ENCODE assay signal across 34 mouse cellular contexts in genomic region chr11:114728333-114728732, GRCm38 (mm10). TPM values are rescaled to one million over a fixed set of nuclear protein-coding genes. Genes with fewer than 3 reads are reported as not detected.
A peak's percentile ranks its signal among the peaks of the same experiment; 100 is the strongest.
DNase-seq lines count a peak whose midpoint lies in the region; ATAC-seq and TF ChIP-seq lines count a peak whose summit lies in the region.
"Had no signal": no experiment of that assay in that cellular context is flagged by ENCODE, and none has a peak within 500 bp of the region (broad histone marks: within the 10 kb centered on the region; RNA-seq: fewer than 3 reads in every experiment).

No protein-coding gene starts in this region.

- no peaks in the 10 kb centered on the region for H3K36me3 ChIP-seq in heart, embryonic 11.5 days (ENCODE audit: control insufficient read depth, insufficient read depth, low read length)
- no peaks in the 10 kb centered on the region for H3K36me3 ChIP-seq in lung, postnatal 0 days (ENCODE audit: insufficient read depth, low read length)
- H3K36me3 ChIP-seq in testis, adult 2 months (ENCODE audit: control insufficient read depth, insufficient read depth, low read length), result no peaks in the 10 kb centered on the region
- H3K36me3 ChIP-seq in liver, embryonic 12.5 days, result no peaks in the 10 kb centered on the region
- H3K36me3 ChIP-seq: embryonic facial prominence, embryonic 15.5 days; forebrain, embryonic 12.5 days; heart, embryonic 15.5 days; limb, embryonic 12.5 days; midbrain, embryonic 10.5 days; midbrain, embryonic 15.5 days; neural tube, embryonic 12.5 days; stomach, embryonic 15.5 days had no signal

- TF ChIP-seq EP300 in lung, postnatal 0 days (IDR thresholded peaks at IDR 0.05), result no peak

- H3K27me3 ChIP-seq in heart, embryonic 11.5 days (ENCODE audit: control insufficient read depth, insufficient read depth, low read length), result no peaks in the 10 kb centered on the region
- no peaks in the 10 kb centered on the region for H3K27me3 ChIP-seq in lung, postnatal 0 days (replicated peaks; ENCODE audit: insufficient read depth, low read length)
- H3K27me3 ChIP-seq in testis, adult 2 months (ENCODE audit: control insufficient read depth, insufficient read depth, low read length), result no peaks in the 10 kb centered on the region
- peaks cover 47% of the 10 kb centered on the region for H3K27me3 ChIP-seq in liver, embryonic 12.5 days (replicated peaks)
- H3K27me3 ChIP-seq: midbrain, embryonic 15.5 days; neural tube, embryonic 12.5 days; stomach, embryonic 15.5 days had no signal

- 41% methylated on average over 5 of the region's 5 CpGs for WGBS in heart, embryonic 11.5 days (ENCODE audit: insufficient replicate concordance)
- WGBS in lung, postnatal 0 days, result 22% methylated on average over 5 of the region's 5 CpGs
- 26% methylated on average over 5 of the region's 5 CpGs for WGBS in liver, embryonic 12.5 days (ENCODE audit: insufficient replicate concordance)

- peaks cover 7% of the 10 kb centered on the region for H3K4me1 ChIP-seq in heart, embryonic 11.5 days (ENCODE audit: control insufficient read depth, insufficient read depth, low read length)
- H3K4me1 ChIP-seq in lung, postnatal 0 days (ENCODE audit: insufficient read depth, low read depth, low read length), result peaks cover 4% of the 10 kb centered on the region; the same call in 1 of the 2 replicates
- H3K4me1 ChIP-seq in testis, adult 2 months (ENCODE audit: control insufficient read depth, insufficient read depth, low read length), result peaks cover 14% of the 10 kb centered on the region
- H3K4me1 ChIP-seq in liver, embryonic 12.5 days, result no peaks in the 10 kb centered on the region; the same call in 1 of the 2 replicates

- no peak overlapping the region for H3K9ac ChIP-seq in heart, embryonic 11.5 days (ENCODE audit: low read depth, low read length)
- H3K9ac ChIP-seq in lung, postnatal 0 days (replicated peaks; ENCODE audit: low read depth), result no peak overlapping the region
- no peak overlapping the region for H3K9ac ChIP-seq in liver, embryonic 12.5 days
- H3K9ac ChIP-seq: embryonic facial prominence, embryonic 15.5 days; heart, embryonic 15.5 days; liver, postnatal 0 days; midbrain, embryonic 15.5 days; neural tube, embryonic 12.5 days; stomach, embryonic 15.5 days had no signal

- H3K9me3 ChIP-seq in heart, embryonic 11.5 days (replicated peaks; ENCODE audit: control insufficient read depth, low read length), result no peaks in the 10 kb centered on the region
- no peaks in the 10 kb centered on the region for H3K9me3 ChIP-seq in lung, postnatal 0 days (ENCODE audit: low read length)
- H3K9me3 ChIP-seq in liver, embryonic 12.5 days (replicated peaks), result no peaks in the 10 kb centered on the region
- H3K9me3 ChIP-seq: embryonic facial prominence, embryonic 15.5 days; forebrain, embryonic 12.5 days; heart, embryonic 15.5 days; limb, embryonic 12.5 days; midbrain, embryonic 10.5 days; midbrain, embryonic 15.5 days; neural tube, embryonic 12.5 days; stomach, embryonic 15.5 days had no signal

- no peak overlapping the region for H3K4me2 ChIP-seq in heart, embryonic 11.5 days
- no peak overlapping the region for H3K4me2 ChIP-seq in lung, postnatal 0 days (replicated peaks; ENCODE audit: low read depth, low read length)
- no peak overlapping the region for H3K4me2 ChIP-seq in liver, embryonic 12.5 days

- no peak for TF ChIP-seq POLR2A in testis, adult 2 months (IDR thresholded peaks at IDR 0.05; ENCODE audit: control insufficient read depth, low read depth, low read length)

- no peak for TF ChIP-seq CTCF in lung, postnatal 0 days (IDR thresholded peaks at IDR 0.05)
- TF ChIP-seq CTCF in testis, adult 2 months (IDR thresholded peaks at IDR 0.05; ENCODE audit: control insufficient read depth, insufficient read depth, insufficient replicate concordance, low read depth, low read length), result no peak

- peak; percentile 37 for DNase-seq in heart, postnatal 4 days
- DNase-seq in lung, postnatal 0 days (ENCODE audit: low spot score), result peak; percentile 56
- DNase-seq in lung, adult 18-20 months, result no peak
- DNase-seq in testis, postnatal 10 days (ENCODE audit: low spot score), result no peak
- DNase-seq in layer of hippocampus, adult 18-20 months (ENCODE audit: low spot score in 2 of 2), result no peak
- DNase-seq: adrenal gland, postnatal 25 days; cerebellum, adult 11-12 months; cerebellum, adult 9-11 months; gastrocnemius, postnatal 10 days; kidney, adult 9 months; kidney, postnatal 10 days; layer of hippocampus, adult 9-11 months; liver, postnatal 0 days; right cerebral cortex, postnatal 25 days; thymus, adult 18-20 months; thymus, postnatal 25 days had no signal

- no peak for ATAC-seq in heart, embryonic 11.5 days (replicated peaks; ENCODE audit: insufficient number of reproducible peaks, low FRiP score, low TSS enrichment)
- ATAC-seq in lung, postnatal 0 days, result peak; percentile 47
- no peak for ATAC-seq in liver, embryonic 12.5 days
- ATAC-seq: CD4-positive, CD25-positive, alpha-beta regulatory T cell, adult 4 months; intestine, embryonic 16.5 days; liver, postnatal 0 days had no signal

- no peak overlapping the region for H3K4me3 ChIP-seq in heart, embryonic 11.5 days (ENCODE audit: low read depth, low read length)
- no peak overlapping the region for H3K4me3 ChIP-seq in lung, postnatal 0 days (ENCODE audit: low read depth, low read length)
- H3K4me3 ChIP-seq in testis, adult 2 months (ENCODE audit: control insufficient read depth, low read depth, low read length), result peak overlapping the region; percentile 81
- no peak overlapping the region for H3K4me3 ChIP-seq in liver, embryonic 12.5 days
- H3K4me3 ChIP-seq: forebrain, embryonic 12.5 days; myocyte; neural tube, embryonic 12.5 days had no signal

- no peak overlapping the region for H3K27ac ChIP-seq in heart, embryonic 11.5 days (ENCODE audit: low read depth, low read length)
- no peak overlapping the region for H3K27ac ChIP-seq in lung, postnatal 0 days (ENCODE audit: low read length)
- no peak overlapping the region for H3K27ac ChIP-seq in testis, adult 2 months (ENCODE audit: control insufficient read depth, insufficient read depth, low read depth, low read length)
- H3K27ac ChIP-seq in liver, embryonic 12.5 days, result no peak overlapping the region
- H3K27ac ChIP-seq: embryonic facial prominence, embryonic 15.5 days; forebrain, embryonic 12.5 days; heart, embryonic 15.5 days; limb, embryonic 12.5 days; midbrain, embryonic 10.5 days; midbrain, embryonic 15.5 days; neural tube, embryonic 12.5 days; stomach, embryonic 15.5 days had no signal

RNA-seq across cellular contexts. Expression of gene Dnaic2, which starts 1.1 kb away (rescaled TPM):
- under 1 TPM; 0.79 to 0.88 TPM for total RNA-seq in heart, postnatal 4 days (2021)
- polyA plus RNA-seq in heart, embryonic 11.5 days (2014; fragmentation: Nextera tagmentation; extraction: Ambion mirVana), result 0.20 and 0.50 TPM in 2 replicates
- 6.4 and 7.3 TPM in 2 replicates for polyA plus RNA-seq in lung, postnatal 0 days (2015; fragmentation: Nextera tagmentation; extraction: Ambion mirVana)
- polyA plus RNA-seq in testis, adult 2 months (2012; rRNA removed), result 57.5 and 61.2 TPM in 2 replicates
- total RNA-seq in layer of hippocampus, adult 18-20 months (2021), result 1 to 10 TPM; 1.6 to 2.1 TPM
- 0.05 TPM in 1 of 2 replicates, not detected in the other for polyA plus RNA-seq in liver, embryonic 12.5 days (2016; fragmentation: Nextera tagmentation; extraction: Ambion mirVana)
- total RNA-seq: granulocyte monocyte progenitor cell, adult 5-6 weeks; hematopoietic stem cell, adult 5-6 weeks; megakaryocyte progenitor cell, adult 5-6 weeks had no signal
- polyA plus RNA-seq: CD4-positive, CD25-positive, alpha-beta regulatory T cell, adult 4 months; liver, embryonic 11.5 days had no signal

RNA-seq across cellular contexts. Expression of gene Kif19a, which starts 36.9 kb away (rescaled TPM):
- under 1 TPM; 0.26 to 0.81 TPM for total RNA-seq in heart, postnatal 4 days (2021)
- 0.13 TPM in 1 of 2 replicates, not detected in the other for polyA plus RNA-seq in heart, embryonic 11.5 days (2014; fragmentation: Nextera tagmentation; extraction: Ambion mirVana)
- polyA plus RNA-seq in lung, postnatal 0 days (2015; fragmentation: Nextera tagmentation; extraction: Ambion mirVana), result 0.54 and 0.74 TPM in 2 replicates
- polyA plus RNA-seq in testis, adult 2 months (2012; rRNA removed), result 19.3 and 19.6 TPM in 2 replicates
- total RNA-seq in layer of hippocampus, adult 18-20 months (2021), result 1 to 10 TPM; 3.0 to 3.1 TPM
- 0.13 TPM in 1 of 2 replicates, not detected in the other for polyA plus RNA-seq in liver, embryonic 12.5 days (2016; fragmentation: Nextera tagmentation; extraction: Ambion mirVana)
- total RNA-seq: granulocyte monocyte progenitor cell, adult 5-6 weeks; megakaryocyte progenitor cell, adult 5-6 weeks had no signal
- polyA plus RNA-seq: CD4-positive, CD25-positive, alpha-beta regulatory T cell, adult 4 months; limb, embryonic 12.5 days; liver, embryonic 11.5 days had no signal

RNA-seq across cellular contexts. Expression of gene Ttyh2, which starts 53.1 kb away (rescaled TPM):
- total RNA-seq in heart, postnatal 4 days (2021), result 10 to 100 TPM; 27.4 to 27.7 TPM
- polyA plus RNA-seq in heart, embryonic 11.5 days (2014; fragmentation: Nextera tagmentation; extraction: Ambion mirVana), result 5.0 and 5.1 TPM in 2 replicates
- polyA plus RNA-seq in lung, postnatal 0 days (2015; fragmentation: Nextera tagmentation; extraction: Ambion mirVana), result 20.1 and 22.3 TPM in 2 replicates
- polyA plus RNA-seq in testis, adult 2 months (2012; rRNA removed), result 13.9 and 15.2 TPM in 2 replicates
- 10 to 100 TPM; 29.3 to 31.2 TPM for total RNA-seq in layer of hippocampus, adult 18-20 months (2021)
- polyA plus RNA-seq in liver, embryonic 12.5 days (2016; fragmentation: Nextera tagmentation; extraction: Ambion mirVana), result 5.6 and 6.1 TPM in 2 replicates

Comparison
In these comparisons a context has a peak if more than half of its experiments do, and no peak if none do; other contexts are left out.
1. DNase-seq: peak in heart, postnatal 4 days (single experiment) and lung, postnatal 0 days (single experiment); none in lung, adult 18-20 months (0 of 2), testis, postnatal 10 days (single experiment) and layer of hippocampus, adult 18-20 months (0 of 2).
2. RNA of gene Kif19a, which starts 36.9 kb away (polyA plus RNA-seq): 19.3 to 19.6 TPM in testis, adult 2 months; 0.54 to 0.74 TPM in lung, postnatal 0 days, 0.13 TPM in heart, embryonic 11.5 days and 0.13 TPM in liver, embryonic 12.5 days; every median in the first group is over 10 times any median in the second.